Mouse (Mus musculus) cerebellum, adult 9-10 months (tissue): Measurements from ENCODE around the gene Det1.
A peak's percentile ranks its signal among the peaks of the same experiment; 100 is the strongest.

ENCODE experiments used
- DNase-seq: peaks from one replicate; pipeline ENCODE4 v3.0.0; 2022

Det1 gene

GRCm38 (mm10) chr7:78846737-78847434, at the start of gene Det1:
Det1 (minus strand) TSS chr7:78847263.
- peak; percentile 87 for DNase-seq

- peak; percentile 100 for DNase-seq
Measured at GRCm38 (mm10) chr7:78895653-78896333, 48.7 kb upstream of the Det1 start, which contains the start of gene Aen. Aen (plus strand) TSS chr7:78895854.

- no peak for DNase-seq
Measured at GRCm38 (mm10) chr7:78895021-78895652, 48.1 kb upstream of the Det1 start.

- DNase-seq, result no peak
Measured at GRCm38 (mm10) chr7:78893917-78894316, 46.9 kb upstream of the Det1 start.

GRCm38 (mm10) chr7:78890641-78891040, 43.6 kb upstream of the Det1 start:
- DNase-seq, result peak; percentile 82

- no peak for DNase-seq
Measured at GRCm38 (mm10) chr7:78887431-78887842, 40.4 kb upstream of the Det1 start.

GRCm38 (mm10) chr7:78886496-78886895, 39.4 kb upstream of the Det1 start:
- no peak for DNase-seq

GRCm38 (mm10) chr7:78885404-78885803, 38.3 kb upstream of the Det1 start:
- DNase-seq, result no peak

GRCm38 (mm10) chr7:78884139-78884538, 37.1 kb upstream of the Det1 start:
- DNase-seq, result no peak

- DNase-seq, result no peak
Measured at GRCm38 (mm10) chr7:78883726-78884060, 36.6 kb upstream of the Det1 start.

- no peak for DNase-seq
Measured at GRCm38 (mm10) chr7:78883016-78883725, 36.1 kb upstream of the Det1 start.

- no peak for DNase-seq
Measured at GRCm38 (mm10) chr7:78882469-78882837, 35.4 kb upstream of the Det1 start.

GRCm38 (mm10) chr7:78881607-78882468, 34.8 kb upstream of the Det1 start:
- DNase-seq, result no peak

GRCm38 (mm10) chr7:78872831-78873230, 25.8 kb upstream of the Det1 start:
- DNase-seq, result no peak

GRCm38 (mm10) chr7:78872366-78872765, 25.3 kb upstream of the Det1 start:
- no peak for DNase-seq

- no peak for DNase-seq
Measured at GRCm38 (mm10) chr7:78868731-78869130, 21.7 kb upstream of the Det1 start.

- no peak for DNase-seq
Measured at GRCm38 (mm10) chr7:78865212-78865949, 18.3 kb upstream of the Det1 start.

- DNase-seq, result no peak
Measured at GRCm38 (mm10) chr7:78864446-78864802, 17.4 kb upstream of the Det1 start.

GRCm38 (mm10) chr7:78863796-78864445, 16.9 kb upstream of the Det1 start:
- DNase-seq, result no peak

- no peak for DNase-seq
Measured at GRCm38 (mm10) chr7:78855044-78855655, 8.1 kb upstream of the Det1 start.

GRCm38 (mm10) chr7:78854051-78854450, 7.0 kb upstream of the Det1 start:
- no peak for DNase-seq
